Mouse (Mus musculus) CH12.LX (cell line): ENCODE data around the gene Zpr1. TPM values are rescaled to one million over a fixed set of nuclear protein-coding genes. Genes with fewer than 3 reads are reported as not detected.

Experiments
- DNase-seq: peaks from one replicate; pipeline ENCODE4 v3.0.0-alpha.2; 2013; ENCODE audit errors: extremely low read depth
- H3K27ac ChIP-seq: 2 replicates; pipeline ENCODE4 v1.5.1; 2012; ENCODE audit warnings: low read depth, mild to moderate bottlenecking, control low read depth, moderate library complexity; ENCODE audit not compliant: insufficient read depth
- H3K27me3 ChIP-seq: replicated peaks from 2 replicates; pipeline ENCODE3; 2012; ENCODE audit warnings: inconsistent platforms
- H3K36me3 ChIP-seq, 2 experiments: replicated peaks in 1 of 2; 2 replicates each; pipeline versions ENCODE3 to v1.6.1; 2012; ENCODE audit warnings: inconsistent platforms in 1 of 2, low read length in 1 of 2, mild to moderate bottlenecking in 1 of 2, mixed read lengths in 1 of 2, moderate library complexity in 1 of 2; ENCODE audit not compliant: control insufficient read depth in 1 of 2, insufficient read depth in 1 of 2
- H3K4me1 ChIP-seq, 2 experiments: 2 replicates each; pipeline ENCODE4 v1.6.1; 2012; ENCODE audit warnings: inconsistent platforms in 1 of 2, moderate library complexity in 1 of 2; ENCODE audit not compliant: insufficient read depth in 2 of 2, control insufficient read depth in 1 of 2
- H3K4me2 ChIP-seq: 2 replicates; pipeline ENCODE4 v1.6.1; 2012; ENCODE audit warnings: low read depth, mild to moderate bottlenecking, control low read depth; ENCODE audit not compliant: poor library complexity, insufficient read depth, severe bottlenecking
- H3K4me3 ChIP-seq, 3 experiments: fragments of 150-350 bp in 1 of 3; sonication (generic) in 1 of 3; replicated peaks in 1 of 3; 2 replicates each; pipeline versions ENCODE3 to v1.5.1; 2011 to 2012; ENCODE audit warnings: low read depth in 2 of 3, low read length in 2 of 3, mild to moderate bottlenecking in 2 of 3, moderate library complexity in 2 of 3, control low read depth in 1 of 3, improper control_type of control experiment in 1 of 3, inconsistent platforms in 1 of 3, mixed read lengths in 1 of 3; ENCODE audit not compliant: poor library complexity in 1 of 3
- H3K79me2 ChIP-seq: replicated peaks from 2 replicates; pipeline ENCODE4 v1.6.1; 2012; ENCODE audit warnings: mild to moderate bottlenecking, moderate library complexity; ENCODE audit not compliant: control insufficient read depth, poor library complexity, insufficient read depth, severe bottlenecking; ENCODE audit errors: extremely low read depth
- H3K9ac ChIP-seq: 2 replicates; pipeline ENCODE4 v1.6.1; 2012; ENCODE audit warnings: low read depth, mild to moderate bottlenecking, control low read depth, moderate library complexity; ENCODE audit not compliant: insufficient read depth
- H3K9me3 ChIP-seq: replicated peaks from 2 replicates; pipeline ENCODE3; 2012; ENCODE audit warnings: low read length, inconsistent platforms, mixed read lengths
- CHD1 ChIP-seq: IDR thresholded peaks from 2 replicates; pipeline ENCODE4 v1.6.1; 2012; ENCODE audit warnings: low read depth, low read length, improper control_type of control experiment, inconsistent platforms
- CHD2 ChIP-seq: IDR thresholded peaks from 2 replicates; pipeline ENCODE4 v1.6.1; 2011; ENCODE audit warnings: low read length, improper control_type of control experiment
- CTCF ChIP-seq, 2 experiments: IDR thresholded peaks in 1 of 2; conservative IDR thresholded peaks in 1 of 2; 2 replicates each; pipeline ENCODE4 v1.5.1; 2011 to 2012; ENCODE audit warnings: low read depth in 2 of 2, low read length in 2 of 2, improper control_type of control experiment in 1 of 2, inconsistent platforms in 1 of 2, mild to moderate bottlenecking in 1 of 2, moderate library complexity in 1 of 2
- E2F4 ChIP-seq: IDR thresholded peaks from 2 replicates; pipeline ENCODE4 v1.6.1; 2011; ENCODE audit warnings: low read depth, low read length, improper control_type of control experiment; ENCODE audit not compliant: insufficient replicate concordance
- ELF1 ChIP-seq: IDR thresholded peaks from 2 replicates; pipeline ENCODE4 v1.6.1; 2014; ENCODE audit warnings: low read depth, mild to moderate bottlenecking, inconsistent platforms, low read length, improper control_type of control experiment
- EP300 ChIP-seq: IDR thresholded peaks from 2 replicates; pipeline ENCODE4 v1.6.1; 2011; ENCODE audit warnings: low read length, improper control_type of control experiment
- ETS1 ChIP-seq: conservative IDR thresholded peaks from 2 replicates; pipeline ENCODE4 v1.6.1; 2012; ENCODE audit warnings: low read depth, mild to moderate bottlenecking, inconsistent platforms, low read length, improper control_type of control experiment, moderate library complexity
- IRF4 ChIP-seq: IDR thresholded peaks from 2 replicates; pipeline ENCODE4 v1.6.1; 2014; ENCODE audit warnings: low read depth, mild to moderate bottlenecking, inconsistent platforms, low read length, improper control_type of control experiment
- JUN ChIP-seq: IDR thresholded peaks from 2 replicates; pipeline ENCODE4 v1.6.1; 2011; ENCODE audit warnings: low read depth, mild to moderate bottlenecking, low read length, improper control_type of control experiment, moderate library complexity; ENCODE audit not compliant: insufficient read depth
- JUND ChIP-seq: conservative IDR thresholded peaks from 2 replicates; pipeline ENCODE4 v1.6.1; 2011; ENCODE audit warnings: low read depth, low read length, improper control_type of control experiment
- KAT2A ChIP-seq: IDR thresholded peaks from 2 replicates; pipeline ENCODE4 v1.6.1; 2012; ENCODE audit warnings: low read length, improper control_type of control experiment, inconsistent platforms; ENCODE audit not compliant: insufficient replicate concordance
- MAX ChIP-seq: IDR thresholded peaks from 2 replicates; pipeline ENCODE4 v1.6.1; 2011; ENCODE audit warnings: low read length, improper control_type of control experiment
- MAZ ChIP-seq: IDR thresholded peaks from 2 replicates; pipeline ENCODE4 v1.6.1; 2012; ENCODE audit warnings: low read depth, mild to moderate bottlenecking, inconsistent platforms, low read length, improper control_type of control experiment, moderate library complexity
- MEF2A ChIP-seq: IDR thresholded peaks from 2 replicates; pipeline ENCODE4 v1.6.1; 2014; ENCODE audit warnings: low read depth, mild to moderate bottlenecking, inconsistent platforms, low read length, improper control_type of control experiment, borderline replicate concordance
- MXI1 ChIP-seq: IDR thresholded peaks from 2 replicates; pipeline ENCODE4 v1.6.1; 2011; ENCODE audit warnings: mild to moderate bottlenecking, low read depth, low read length, improper control_type of control experiment
- NELFE ChIP-seq: IDR thresholded peaks from 2 replicates; pipeline ENCODE4 v1.6.1; 2011; ENCODE audit warnings: low read depth, low read length, improper control_type of control experiment
- NRF1 ChIP-seq: IDR thresholded peaks from 2 replicates; pipeline ENCODE4 v1.6.1; 2014; ENCODE audit warnings: low read depth, mild to moderate bottlenecking, inconsistent platforms, low read length, improper control_type of control experiment, moderate library complexity
- PAX5 ChIP-seq: IDR thresholded peaks from 2 replicates; pipeline ENCODE4 v1.6.1; 2012; ENCODE audit warnings: low read length, inconsistent platforms, mixed read lengths
- POLR2AphosphoS2 ChIP-seq: IDR thresholded peaks from 2 replicates; pipeline ENCODE4 v1.6.1; 2011; ENCODE audit warnings: low read depth, low read length, improper control_type of control experiment
- RAD21 ChIP-seq: IDR thresholded peaks from 2 replicates; pipeline ENCODE4 v1.6.1; 2011; ENCODE audit warnings: low read depth, mild to moderate bottlenecking, low read length, improper control_type of control experiment, moderate library complexity
- RCOR1 ChIP-seq: conservative IDR thresholded peaks from 2 replicates; pipeline ENCODE4 v1.6.1; 2012; ENCODE audit warnings: low read depth, mild to moderate bottlenecking, inconsistent platforms, low read length, improper control_type of control experiment
- SMC3 ChIP-seq: IDR thresholded peaks from 2 replicates; pipeline ENCODE4 v1.6.1; 2011; ENCODE audit warnings: low read depth, low read length, improper control_type of control experiment
- TCF12 ChIP-seq: IDR thresholded peaks from 2 replicates; pipeline ENCODE4 v1.6.1; 2014; ENCODE audit warnings: low read depth, mild to moderate bottlenecking, inconsistent platforms, low read length, improper control_type of control experiment
- USF1 ChIP-seq: IDR thresholded peaks from 2 replicates; pipeline ENCODE4 v1.6.1; 2014; ENCODE audit warnings: low read depth, mild to moderate bottlenecking, inconsistent platforms, low read length, improper control_type of control experiment
- USF2 ChIP-seq: conservative IDR thresholded peaks from 2 replicates; pipeline ENCODE4 v1.6.1; 2011; ENCODE audit warnings: low read depth, low read length, improper control_type of control experiment
- ZC3H11A ChIP-seq: IDR thresholded peaks from 2 replicates; pipeline ENCODE4 v1.6.1; 2012; ENCODE audit warnings: low read depth, mild to moderate bottlenecking, inconsistent platforms, low read length, improper control_type of control experiment
- ZKSCAN1 ChIP-seq: IDR thresholded peaks from 2 replicates; pipeline ENCODE4 v1.6.1; 2012; ENCODE audit warnings: low read depth, inconsistent platforms, low read length, improper control_type of control experiment, borderline replicate concordance
- ZMIZ1 ChIP-seq: IDR thresholded peaks from 2 replicates; pipeline ENCODE4 v1.6.1; 2012; ENCODE audit warnings: low read depth, mild to moderate bottlenecking, inconsistent platforms, low read length, improper control_type of control experiment
- ZNF384 ChIP-seq: IDR thresholded peaks from 2 replicates; pipeline ENCODE4 v1.6.1; 2012; ENCODE audit warnings: low read depth, low read length, improper control_type of control experiment, inconsistent platforms
- dilution Hi-C: fragments of 300-500 bp; cut with MboI; formaldehyde crosslinking; loops from 2 replicates; pipeline ENCODE4 v1.14.3; 2020; ENCODE audit warnings: low sequenced_read_pairs; ENCODE audit not compliant: extremely low pct_unique_long_range_greater_than_20kb, extremely low pct_ligation_motif_present
- in situ Hi-C: fragments of 300-500 bp; cut with MboI; formaldehyde crosslinking; loops from 3 replicates; pipeline ENCODE4 v1.14.3; 2019; ENCODE audit warnings: low sequenced_read_pairs, low pct_ligation_motif_present, low pct_unique_long_range_greater_than_20kb, mixed read lengths
- polyA plus RNA-seq: library from polyadenylated mRNA; unstranded; fragments of >175 nt; gene quantifications from 2 replicates; pipeline ENCODE4 v1.2.1, GENCODE M21; 2012; ENCODE audit warnings: low read depth; ENCODE audit not compliant: insufficient read length
- total RNA-seq, 2 experiments: library from RNA; depleted of rRNA; stranded (reverse); fragments of 300-350 nt in 1 of 2; fragments of >200 nt in 1 of 2; gene quantifications; 2 replicates each; pipeline ENCODE4 v1.2.3; 2012 to 2014

Gene Zpr1
- total and polyA plus RNA-seq, 3 experiments: 46.0 to 108 (median 66.8) TPM

GRCm38 (mm10) chr9:46228491-46228890 is 44.4 kb upstream of the Zpr1 start, which contains the start of gene Apoa1:
Gene Apoa1 (plus strand): TSS chr9:46228580.
- H3K36me3 ChIP-seq: peaks cover 2 to 16% of the 10 kb centered on the region in 2 experiments
- no peak within 1 kb of the TSS for H3K4me2 ChIP-seq
- dilution Hi-C loops: no loop called here
- in situ Hi-C loops: no loop called here
- no peak within 1 kb of the TSS for H3K27ac ChIP-seq
- H3K4me1 ChIP-seq: peaks cover 0 to 6% of the 10 kb centered on the region in 2 experiments; a peak in 2 of 4 replicates
- DNase-seq: no peak
- H3K9ac ChIP-seq: no peak within 1 kb of the TSS
- TF ChIP-seq ZC3H11A: no peak
- TF ChIP-seq RCOR1: no peak
- TF ChIP-seq MEF2A: no peak
- TF ChIP-seq NRF1: no peak
- TF ChIP-seq CHD2: no peak
- no peak for TF ChIP-seq POLR2AphosphoS2
- TF ChIP-seq PAX5: no peak
- peaks cover 19% of the 10 kb centered on the region for H3K27me3 ChIP-seq
- H3K79me2 ChIP-seq: no peaks in the 10 kb centered on the region
- H3K9me3 ChIP-seq: no peaks in the 10 kb centered on the region
- no peak within 1 kb of the TSS for H3K4me3 ChIP-seq

DNA sequence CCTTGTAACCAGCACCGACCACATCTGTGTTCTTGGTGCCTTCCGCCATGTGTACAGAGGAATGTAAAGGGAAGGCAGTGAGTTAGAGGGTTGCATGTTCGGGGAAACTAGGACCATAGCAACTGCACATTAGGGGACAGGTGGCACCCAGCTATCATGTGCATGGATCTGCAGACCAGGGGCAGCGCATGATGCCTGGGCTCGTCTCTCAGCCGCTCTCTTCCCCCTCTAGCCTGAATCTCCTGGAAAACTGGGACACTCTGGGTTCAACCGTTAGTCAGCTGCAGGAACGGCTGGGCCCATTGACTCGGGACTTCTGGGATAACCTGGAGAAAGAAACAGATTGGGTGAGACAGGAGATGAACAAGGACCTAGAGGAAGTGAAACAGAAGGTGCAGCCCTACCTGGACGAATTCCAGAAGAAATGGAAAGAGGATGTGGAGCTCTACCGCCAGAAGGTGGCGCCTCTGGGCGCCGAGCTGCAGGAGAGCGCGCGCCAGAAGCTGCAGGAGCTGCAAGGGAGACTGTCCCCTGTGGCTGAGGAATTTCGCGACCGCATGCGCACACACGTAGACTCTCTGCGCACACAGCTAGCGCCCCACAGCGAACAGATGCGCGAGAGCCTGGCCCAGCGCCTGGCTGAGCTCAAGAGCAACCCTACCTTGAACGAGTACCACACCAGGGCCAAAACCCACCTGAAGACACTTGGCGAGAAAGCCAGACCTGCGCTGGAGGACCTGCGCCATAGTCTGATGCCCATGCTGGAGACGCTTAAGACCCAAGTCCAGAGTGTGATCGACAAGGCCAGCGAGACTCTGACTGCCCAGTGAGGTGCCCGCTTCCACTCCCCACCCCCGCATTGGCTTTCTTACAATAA is 43.1 kb upstream of the Zpr1 start:
- Histone ChIP-seq H3K36me3 (peaks cover 0 to 5% of the 10 kb centered on the region in 2 experiments), H3K9ac (no peak overlapping the region), H3K27ac (no peak overlapping the region), H3K27me3 (peaks cover 22% of the 10 kb centered on the region), H3K4me3 (no peak overlapping the region), H3K4me1 (peaks cover 0 to 6% of the 10 kb centered on the region in 2 experiments; a peak in 2 of 4 replicates), H3K79me2 (no peaks in the 10 kb centered on the region), H3K9me3 (no peaks in the 10 kb centered on the region), H3K4me2 (peak overlapping the region; percentile 9)
- dilution Hi-C loops: no loop called here
- in situ Hi-C loops: no loop called here
- peak; percentile 40 for DNase-seq
- TF ChIP-seq IRF4: peak; percentile 64; the same call in 1 of the 2 replicates
- peak; percentile 77 for TF ChIP-seq NRF1
- no peak for TF ChIP-seq JUN
- TF ChIP-seq ZNF384: no peak
- no peak for TF ChIP-seq PAX5
- TF ChIP-seq JUND: no peak
- no peak for TF ChIP-seq USF2
- TF ChIP-seq MAX: no peak
- TF ChIP-seq ELF1: no peak
- no peak for TF ChIP-seq MXI1
- TF ChIP-seq SMC3: peak; percentile 78
- TF ChIP-seq TCF12: no peak
- no peak for TF ChIP-seq USF1
- no peak; the same call in 1 of the 2 replicates for TF ChIP-seq NELFE
- no peak; the same call in 1 of the 2 replicates for TF ChIP-seq E2F4
- no peak for TF ChIP-seq ZKSCAN1
- no peak for TF ChIP-seq POLR2AphosphoS2
- no peak for TF ChIP-seq MEF2A
- TF ChIP-seq ETS1: no peak
- TF ChIP-seq CHD2: no peak
- TF ChIP-seq CHD1: no peak
- TF ChIP-seq MAZ: no peak
- no peak for TF ChIP-seq ZC3H11A
- TF ChIP-seq KAT2A: no peak
- TF ChIP-seq RAD21: peak; percentile 41
- peak; percentile 28 to 79 for TF ChIP-seq CTCF (conservative IDR thresholded peaks at IDR 0.05 in 1 of 2, IDR thresholded peaks at IDR 0.05 in 1 of 2; ENCODE audit: low read depth in 2 of 2, low read length in 2 of 2)
- TF ChIP-seq EP300: no peak
- no peak for TF ChIP-seq ZMIZ1
